Comparison of ENCODE assay signal across 21 mouse cellular contexts in genomic region chr13:40711661-40712525, GRCm38 (mm10). TPM values are rescaled to one million over a fixed set of nuclear protein-coding genes. Genes with fewer than 3 reads are reported as not detected.
A peak's percentile ranks its signal among the peaks of the same experiment; 100 is the strongest.
DNase-seq lines count a peak whose midpoint lies in the region; ATAC-seq and TF ChIP-seq lines count a peak whose summit lies in the region.
"Had no signal": no experiment of that assay in that cellular context is flagged by ENCODE, and none has a peak within 500 bp of the region (broad histone marks: within the 10 kb centered on the region; RNA-seq: fewer than 3 reads in every experiment).

No protein-coding gene starts in this region.

- no peak for TF ChIP-seq CTCF in hindbrain, postnatal 0 days (IDR thresholded peaks at IDR 0.05; ENCODE audit: low read depth)

- no peak overlapping the region for H3K4me3 ChIP-seq in hindbrain, embryonic 12.5 days
- H3K4me3 ChIP-seq in hindbrain, postnatal 0 days (ENCODE audit: low read length), result no peak overlapping the region
- H3K4me3 ChIP-seq in neural tube, embryonic 12.5 days, result no peak overlapping the region
- H3K4me3 ChIP-seq: gastrocnemius, adult 2 months; limb, embryonic 12.5 days; liver, embryonic 13.5 days; myocyte had no signal

- peaks cover 22% of the 10 kb centered on the region for H3K4me1 ChIP-seq in hindbrain, embryonic 12.5 days
- H3K4me1 ChIP-seq in hindbrain, postnatal 0 days (ENCODE audit: insufficient read depth, low read length), result no peaks in the 10 kb centered on the region
- H3K4me1 ChIP-seq in neural tube, embryonic 12.5 days, result peaks cover 29% of the 10 kb centered on the region
- H3K4me1 ChIP-seq: liver, embryonic 13.5 days had no signal

- no peaks in the 10 kb centered on the region for H3K36me3 ChIP-seq in hindbrain, embryonic 12.5 days
- no peaks in the 10 kb centered on the region for H3K36me3 ChIP-seq in hindbrain, postnatal 0 days (ENCODE audit: insufficient read depth, low read length)
- H3K36me3 ChIP-seq in neural tube, embryonic 12.5 days, result no peaks in the 10 kb centered on the region
- H3K36me3 ChIP-seq: limb, embryonic 12.5 days; liver, embryonic 13.5 days had no signal

- peaks cover 90% of the 10 kb centered on the region for H3K27me3 ChIP-seq in hindbrain, embryonic 12.5 days
- peaks cover 82% of the 10 kb centered on the region for H3K27me3 ChIP-seq in hindbrain, postnatal 0 days (ENCODE audit: insufficient read depth, low read length)
- peaks cover 80% of the 10 kb centered on the region for H3K27me3 ChIP-seq in neural tube, embryonic 12.5 days (replicated peaks)

- H3K27ac ChIP-seq in hindbrain, embryonic 12.5 days, result no peak overlapping the region
- no peak overlapping the region for H3K27ac ChIP-seq in hindbrain, postnatal 0 days
- no peak overlapping the region for H3K27ac ChIP-seq in neural tube, embryonic 12.5 days
- H3K27ac ChIP-seq: gastrocnemius, adult 2 months; limb, embryonic 12.5 days; liver, embryonic 13.5 days had no signal

- H3K4me2 ChIP-seq in hindbrain, embryonic 12.5 days (replicated peaks), result no peak overlapping the region
- no peak overlapping the region for H3K4me2 ChIP-seq in hindbrain, postnatal 0 days (ENCODE audit: low read depth, low read length)
- H3K4me2 ChIP-seq in neural tube, embryonic 12.5 days (replicated peaks), result no peak overlapping the region
- H3K4me2 ChIP-seq: limb, embryonic 12.5 days; liver, embryonic 13.5 days; lung, embryonic 14.5 days had no signal

- no peak overlapping the region for H3K9ac ChIP-seq in hindbrain, embryonic 12.5 days
- no peak overlapping the region for H3K9ac ChIP-seq in hindbrain, postnatal 0 days (replicated peaks; ENCODE audit: low read length)
- no peak overlapping the region for H3K9ac ChIP-seq in neural tube, embryonic 12.5 days
- H3K9ac ChIP-seq: limb, embryonic 12.5 days; liver, embryonic 13.5 days; lung, embryonic 14.5 days had no signal

- ATAC-seq in hindbrain, embryonic 12.5 days (ENCODE audit: low FRiP score), result peak; percentile 64; the same call in 1 of the 2 replicates
- ATAC-seq in hindbrain, postnatal 0 days, result no peak
- ATAC-seq in neural tube, embryonic 12.5 days (ENCODE audit: low FRiP score, low read depth), result peak; percentile 42; the same call in 1 of the 2 replicates
- ATAC-seq: activated CD4-positive, CD25-positive, alpha-beta regulatory T cell, adult 4 months; CD4-positive, CD25-positive, alpha-beta regulatory T cell, adult 4 months had no signal

- DNase-seq in embryo, embryonic 9.5 days (ENCODE audit: extremely low spot score), result peak; percentile 34
- no peak for DNase-seq in embryo, embryonic 10 days (ENCODE audit: low spot score)
- no peak for DNase-seq in hindbrain, postnatal 0 days (ENCODE audit: low spot score)
- peak; percentile 41 for DNase-seq in Muller cell, postnatal 12 days (ENCODE audit: inconsistent ontology term)
- DNase-seq in right cerebral cortex, adult 2 months (ENCODE audit: low spot score in 2 of 2), result no peak
- DNase-seq: adrenal gland, postnatal 10 days; gastrocnemius, adult 2 months; heart, postnatal 36 days; kidney, adult 9 months; kidney, postnatal 4 days; layer of hippocampus, adult 9-11 months; liver, embryonic 13.5 days; lung, embryonic 14.5 days; lung, postnatal 36 days; thymus, postnatal 25 days had no signal

- H3K9me3 ChIP-seq in hindbrain, embryonic 12.5 days (replicated peaks), result no peaks in the 10 kb centered on the region
- no peaks in the 10 kb centered on the region for H3K9me3 ChIP-seq in hindbrain, postnatal 0 days (ENCODE audit: low read length)
- H3K9me3 ChIP-seq in neural tube, embryonic 12.5 days, result no peaks in the 10 kb centered on the region
- H3K9me3 ChIP-seq: limb, embryonic 12.5 days; liver, embryonic 13.5 days had no signal

- WGBS in hindbrain, embryonic 12.5 days, result 2% methylated on average over 7 of the region's 7 CpGs
- WGBS in hindbrain, postnatal 0 days, result 6% methylated on average over 7 of the region's 7 CpGs
- WGBS in neural tube, embryonic 12.5 days, result under 1% methylated on average over 7 of the region's 7 CpGs

RNA-seq across cellular contexts. Expression of gene Tfap2a, which starts 26.3 kb away (rescaled TPM):
- polyA plus RNA-seq in hindbrain, embryonic 12.5 days (2016; fragmentation: Nextera tagmentation; extraction: Ambion mirVana), result 20.5 and 21.1 TPM in 2 replicates
- total RNA-seq in hindbrain, postnatal 0 days (2014; rRNA removed), result 2.1 and 4.7 TPM in 2 replicates
- polyA plus RNA-seq in hindbrain, postnatal 0 days (2015; fragmentation: Nextera tagmentation; extraction: Ambion mirVana), result 6.9 and 7.2 TPM in 2 replicates
- 15.5 and 21.6 TPM in 2 replicates for polyA plus RNA-seq in neural tube, embryonic 12.5 days (2016; fragmentation: Nextera tagmentation; extraction: Ambion mirVana)
- polyA plus RNA-seq: activated CD4-positive, CD25-positive, alpha-beta regulatory T cell, adult 4 months; liver, embryonic 13.5 days had no signal

Comparison
In these comparisons a context has a peak if more than half of its experiments do, and no peak if none do; other contexts are left out.
1. DNase-seq: peak in embryo, embryonic 9.5 days (single experiment) and Muller cell, postnatal 12 days (single experiment); none in embryo, embryonic 10 days (single experiment), hindbrain, postnatal 0 days (single experiment) and right cerebral cortex, adult 2 months (0 of 2).